Mouse (Mus musculus) CD4-positive, CD25-positive, alpha-beta regulatory T cell, adult 2 months (primary cell): ENCODE data around the gene Klc2.
"Not testable (repeated sequence)": the region's sequence is repeated elsewhere in the genome, so short reads cannot be mapped to it uniquely, and the experiment has no call there.

Source experiments
- DNase-seq: peaks from one replicate; pipeline ENCODE4 v3.0.0-alpha.2; 2012; ENCODE audit warnings: low read depth, low spot score

Klc2 gene

GRCm38 (mm10) chr19:5106074-5106473, 12.3 kb downstream of the Klc2 start:
- DNase-seq, result peak; percentile 32

- DNase-seq, result peak; percentile 76
These were observed 19.8 kb downstream of the Klc2 start, which contains the start of gene Cnih2 for GRCm38 (mm10) chr19:5098363-5099143. Cnih2 (minus strand) TSS chr19:5098521.

- no peak for DNase-seq
These were observed 20.6 kb downstream of the Klc2 start for GRCm38 (mm10) chr19:5097521-5098362.

GRCm38 (mm10) chr19:5095887-5096474, 22.4 kb downstream of the Klc2 start:
- peak; percentile 48 for DNase-seq

GRCm38 (mm10) chr19:5094746-5095417, 23.5 kb downstream of the Klc2 start:
- DNase-seq, result no peak

- DNase-seq, result peak; percentile 91
These were observed 24.1 kb downstream of the Klc2 start for GRCm38 (mm10) chr19:5094243-5094632.

GRCm38 (mm10) chr19:5093481-5094242, 24.7 kb downstream of the Klc2 start:
- no peak for DNase-seq

GRCm38 (mm10) chr19:5092083-5092482, 26.3 kb downstream of the Klc2 start:
- no peak for DNase-seq

GRCm38 (mm10) chr19:5089324-5089723, 29.0 kb downstream of the Klc2 start:
- no peak for DNase-seq

- DNase-seq, result peak; percentile 98
These were observed 30.3 kb downstream of the Klc2 start, which contains the start of gene Yif1a for GRCm38 (mm10) chr19:5087884-5088728. Yif1a (plus strand) TSS chr19:5088538.

- not testable (repeated sequence) for DNase-seq
These were observed 31.8 kb downstream of the Klc2 start for GRCm38 (mm10) chr19:5086533-5086932.

GRCm38 (mm10) chr19:5085145-5085863, 33.1 kb downstream of the Klc2 start, which contains the start of gene Tmem151a:
Tmem151a (minus strand) TSS chr19:5085531.
- DNase-seq, result peak; percentile 41

GRCm38 (mm10) chr19:5084834-5085144, 33.6 kb downstream of the Klc2 start:
- DNase-seq, result no peak

GRCm38 (mm10) chr19:5083961-5084833, 34.2 kb downstream of the Klc2 start:
- DNase-seq, result no peak

GRCm38 (mm10) chr19:5082596-5082995, 35.8 kb downstream of the Klc2 start:
- no peak for DNase-seq

GRCm38 (mm10) chr19:5082005-5082404, 36.4 kb downstream of the Klc2 start:
- DNase-seq, result no peak

GRCm38 (mm10) chr19:5079279-5079678, 39.1 kb downstream of the Klc2 start:
- DNase-seq, result no peak

- no peak for DNase-seq
These were observed 44.8 kb downstream of the Klc2 start for GRCm38 (mm10) chr19:5073518-5073917.
